Mouse (Mus musculus) testis, adult 2 months (tissue): ENCODE results near the gene Bhlha15. TPM values are rescaled to one million over a fixed set of nuclear protein-coding genes. Genes with fewer than 3 reads are reported as not detected.

Source experiments
- H3K27ac ChIP-seq: fragments of 200-500 bp; 2 replicates; pipeline ENCODE4 v1.5.1; 2012; ENCODE audit warnings: low read depth, low read length; ENCODE audit not compliant: control insufficient read depth, insufficient read depth
- H3K27me3 ChIP-seq: fragments of 200-500 bp; 2 replicates; pipeline ENCODE4 v1.6.1; 2012; ENCODE audit warnings: mild to moderate bottlenecking, low read length, moderate library complexity; ENCODE audit not compliant: control insufficient read depth, insufficient read depth
- H3K36me3 ChIP-seq: fragments of 200-500 bp; 2 replicates; pipeline ENCODE4 v1.6.1; 2012; ENCODE audit warnings: mild to moderate bottlenecking, low read length; ENCODE audit not compliant: control insufficient read depth, insufficient read depth
- H3K4me1 ChIP-seq: fragments of 200-500 bp; 2 replicates; pipeline ENCODE4 v1.6.1; 2012; ENCODE audit warnings: low read length; ENCODE audit not compliant: control insufficient read depth, insufficient read depth
- H3K4me3 ChIP-seq: fragments of 200-500 bp; 2 replicates; pipeline ENCODE4 v1.5.1; 2012; ENCODE audit warnings: low read depth, mild to moderate bottlenecking, low read length, moderate library complexity, mixed read lengths; ENCODE audit not compliant: control insufficient read depth
- CTCF ChIP-seq: fragments of 200-500 bp; IDR thresholded peaks from 2 replicates; pipeline ENCODE4 v1.5.1; 2012; ENCODE audit warnings: low read depth, mild to moderate bottlenecking, inconsistent platforms, low read length, moderate library complexity; ENCODE audit not compliant: control insufficient read depth, insufficient read depth, insufficient replicate concordance
- POLR2A ChIP-seq: fragments of 200-500 bp; IDR thresholded peaks from 2 replicates; pipeline ENCODE4 v1.6.1; 2012; ENCODE audit warnings: low read depth, mild to moderate bottlenecking, inconsistent platforms, low read length, moderate library complexity; ENCODE audit not compliant: control insufficient read depth
- polyA plus RNA-seq: library from polyadenylated mRNA; depleted of rRNA; stranded (reverse); fragments of >200 nt; gene quantifications from 2 replicates; pipeline ENCODE4 v1.2.3, GENCODE M21; 2012

Bhlha15 gene
- polyA plus RNA-seq, 1 experiment, result 0.16 TPM

DNA sequence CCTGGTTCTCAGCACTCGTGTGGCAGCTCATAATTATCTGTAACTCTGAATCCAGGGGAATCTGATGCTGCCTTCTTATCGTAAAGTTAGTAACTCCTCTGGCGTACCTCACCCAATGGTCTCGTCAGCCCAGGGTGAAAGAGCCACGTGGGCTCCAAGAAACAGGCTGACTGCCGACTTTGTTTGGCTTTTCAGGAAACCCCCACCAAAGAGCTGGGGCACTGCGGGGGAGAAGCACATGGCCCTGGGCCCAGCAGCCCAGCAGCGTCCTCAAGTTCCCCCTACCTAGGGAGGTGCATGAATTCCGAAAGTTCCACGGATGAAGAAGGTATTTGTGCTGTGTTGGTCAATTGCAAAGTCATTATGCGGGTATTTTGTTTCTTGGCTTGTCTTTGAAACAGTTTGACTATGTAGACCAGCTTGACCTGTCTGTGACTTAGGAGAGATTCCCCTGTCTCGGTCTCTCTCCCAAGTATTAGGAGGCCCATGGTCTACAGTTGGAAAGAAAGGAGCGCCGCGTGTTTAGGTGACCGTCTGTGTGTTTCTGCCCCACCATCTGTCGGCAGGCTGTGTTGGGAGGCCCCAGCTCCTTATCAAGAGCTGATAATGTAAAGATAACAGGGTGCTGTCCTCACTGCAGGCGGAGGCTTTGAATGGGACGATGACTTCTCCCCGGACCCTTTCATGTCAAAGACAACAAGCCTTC is 7.4 kb upstream of the Bhlha15 start:
- TF ChIP-seq POLR2A (no peak), CTCF (no peak)
- Histone ChIP-seq H3K27ac (no peak overlapping the region), H3K4me3 (no peak overlapping the region), H3K4me1 (no peaks in the 10 kb centered on the region), H3K27me3 (no peaks in the 10 kb centered on the region), H3K36me3 (peaks cover 2% of the 10 kb centered on the region)

DNA sequence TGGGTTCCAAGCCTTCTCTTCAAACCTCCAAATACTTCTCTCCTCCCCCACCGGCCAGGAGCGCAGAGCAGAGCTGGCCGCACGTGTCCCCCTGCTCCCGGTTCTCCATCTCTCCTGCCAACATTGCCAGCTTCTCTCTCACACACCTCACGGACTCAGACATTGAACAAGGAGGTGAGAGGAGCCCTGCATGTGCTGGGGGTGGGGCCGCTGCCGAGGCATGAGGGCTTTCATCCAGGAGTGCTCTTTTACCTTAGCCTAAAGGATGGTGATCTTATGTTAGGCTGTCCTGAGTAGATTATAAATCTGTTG is 6.9 kb upstream of the Bhlha15 start:
- Histone ChIP-seq H3K4me1 (no peaks in the 10 kb centered on the region), H3K36me3 (peaks cover 2% of the 10 kb centered on the region), H3K27me3 (no peaks in the 10 kb centered on the region), H3K4me3 (no peak overlapping the region), H3K27ac (no peak overlapping the region)
- TF ChIP-seq POLR2A (no peak), CTCF (no peak)

DNA sequence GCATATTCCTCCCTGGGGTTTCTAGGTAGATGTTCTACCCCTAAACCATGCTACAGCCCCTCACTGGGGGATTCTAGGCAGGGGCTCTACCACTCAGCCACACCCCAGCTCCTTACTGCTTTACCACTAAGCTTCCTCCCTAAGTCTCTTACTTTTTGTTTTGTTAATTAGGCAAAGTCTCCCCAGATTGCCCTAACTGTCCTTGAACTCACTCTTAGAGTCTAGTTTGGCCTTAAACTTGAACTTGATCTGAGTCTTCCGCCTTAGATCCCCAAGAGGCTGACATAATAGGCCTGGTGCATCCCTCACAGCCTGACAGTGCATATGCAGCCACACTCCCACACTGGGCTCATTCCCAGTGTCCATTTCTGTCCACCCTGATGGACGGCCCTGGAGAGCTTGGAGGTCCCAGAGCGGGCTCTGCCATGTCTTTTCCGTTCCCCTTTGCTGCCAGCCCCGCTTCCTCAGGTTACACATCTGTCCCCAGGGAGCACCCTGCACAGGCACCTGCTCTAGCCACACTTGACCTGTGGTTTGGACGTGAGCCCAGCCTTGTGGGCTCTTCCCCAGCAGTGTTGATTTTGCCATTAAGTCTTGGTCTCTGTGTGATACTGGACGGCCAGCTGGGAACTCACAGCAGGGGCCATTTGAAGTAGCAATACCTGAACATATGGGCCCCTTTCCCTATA is 6.3 kb upstream of the Bhlha15 start:
- peaks cover 2% of the 10 kb centered on the region for H3K36me3 ChIP-seq
- no peaks in the 10 kb centered on the region; the same call in 1 of the 2 replicates for H3K4me1 ChIP-seq
- no peak overlapping the region for H3K4me3 ChIP-seq
- no peaks in the 10 kb centered on the region for H3K27me3 ChIP-seq
- no peak overlapping the region for H3K27ac ChIP-seq
- no peak for TF ChIP-seq CTCF
- no peak for TF ChIP-seq POLR2A

GRCm38 (mm10) chr5:144184350-144185045 is 5.6 kb upstream of the Bhlha15 start:
- Histone ChIP-seq H3K4me1 (peaks cover 2% of the 10 kb centered on the region), H3K27ac (no peak overlapping the region), H3K36me3 (peaks cover 2% of the 10 kb centered on the region), H3K4me3 (no peak overlapping the region), H3K27me3 (no peaks in the 10 kb centered on the region)
- no peak for TF ChIP-seq POLR2A

GRCm38 (mm10) chr5:144188422-144188821 is 1.7 kb upstream of the Bhlha15 start:
- Histone ChIP-seq H3K27me3 (no peaks in the 10 kb centered on the region), H3K36me3 (peaks cover 2% of the 10 kb centered on the region; the same call in 1 of the 2 replicates), H3K4me1 (peaks cover 13% of the 10 kb centered on the region), H3K4me3 (no peak overlapping the region), H3K27ac (no peak overlapping the region)
- TF ChIP-seq POLR2A (no peak), CTCF (no peak)

DNA sequence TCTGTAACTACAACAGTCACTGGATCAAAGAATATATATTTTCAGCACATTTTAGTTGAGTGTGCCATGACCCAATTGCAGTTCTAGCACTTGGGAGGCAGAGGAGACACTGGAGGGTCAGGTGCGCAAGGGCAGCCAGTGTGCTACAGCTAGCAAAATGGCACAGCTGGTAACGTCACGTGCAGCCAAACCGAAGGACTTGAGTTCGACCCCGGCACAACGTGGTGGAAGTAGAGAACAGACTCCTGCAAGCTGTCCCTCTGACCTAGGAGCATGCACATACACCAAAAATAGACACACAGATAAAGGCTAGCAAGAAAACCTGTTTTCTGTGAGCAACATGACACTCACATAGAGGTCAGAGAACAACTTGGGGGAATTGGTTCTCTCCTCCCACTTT is 759 bp upstream of the Bhlha15 start:
- Histone ChIP-seq H3K36me3 (peaks cover 2% of the 10 kb centered on the region; the same call in 1 of the 2 replicates), H3K27me3 (no peaks in the 10 kb centered on the region), H3K4me1 (peaks cover 13% of the 10 kb centered on the region), H3K27ac (no peak overlapping the region), H3K4me3 (no peak overlapping the region)
- no peak for TF ChIP-seq CTCF
- no peak for TF ChIP-seq POLR2A

- H3K27me3 ChIP-seq, result no peaks in the 10 kb centered on the region
- no peak for TF ChIP-seq POLR2A
- TF ChIP-seq CTCF, result no peak
- H3K4me3 ChIP-seq, result no peak overlapping the region
Observed at GRCm38 (mm10) chr5:144191026-144191425, 940 bp downstream of the Bhlha15 start.

More at GRCm38 (mm10) chr5:144191026-144191425, 940 bp downstream of the Bhlha15 start:
- Histone ChIP-seq H3K27ac (no peak overlapping the region), H3K36me3 (no peaks in the 10 kb centered on the region), H3K4me1 (peaks cover 13% of the 10 kb centered on the region)
